Mouse (Mus musculus) left cerebral cortex, adult 8-10 months (tissue): ENCODE results near the gene Spaca6. TPM values are rescaled to one million over a fixed set of nuclear protein-coding genes. Genes with fewer than 3 reads are reported as not detected.
"Not testable (repeated sequence)": the region's sequence is repeated elsewhere in the genome, so short reads cannot be mapped to it uniquely, and the experiment has no call there.

Source experiments
- DNase-seq, 2 experiments: peaks; one replicate each; pipeline ENCODE4 v3.0.0; 2022; ENCODE audit warnings: low spot score in 2 of 2
- total RNA-seq, 4 experiments: library from RNA; stranded (reverse); gene quantifications; 2 replicates each; pipeline ENCODE4 v1.2.4; 2022

Spaca6 gene
- total RNA-seq, 4 experiments from 2014 or later, result 70.6 to 89.4 (median 76.6) TPM

DNA sequence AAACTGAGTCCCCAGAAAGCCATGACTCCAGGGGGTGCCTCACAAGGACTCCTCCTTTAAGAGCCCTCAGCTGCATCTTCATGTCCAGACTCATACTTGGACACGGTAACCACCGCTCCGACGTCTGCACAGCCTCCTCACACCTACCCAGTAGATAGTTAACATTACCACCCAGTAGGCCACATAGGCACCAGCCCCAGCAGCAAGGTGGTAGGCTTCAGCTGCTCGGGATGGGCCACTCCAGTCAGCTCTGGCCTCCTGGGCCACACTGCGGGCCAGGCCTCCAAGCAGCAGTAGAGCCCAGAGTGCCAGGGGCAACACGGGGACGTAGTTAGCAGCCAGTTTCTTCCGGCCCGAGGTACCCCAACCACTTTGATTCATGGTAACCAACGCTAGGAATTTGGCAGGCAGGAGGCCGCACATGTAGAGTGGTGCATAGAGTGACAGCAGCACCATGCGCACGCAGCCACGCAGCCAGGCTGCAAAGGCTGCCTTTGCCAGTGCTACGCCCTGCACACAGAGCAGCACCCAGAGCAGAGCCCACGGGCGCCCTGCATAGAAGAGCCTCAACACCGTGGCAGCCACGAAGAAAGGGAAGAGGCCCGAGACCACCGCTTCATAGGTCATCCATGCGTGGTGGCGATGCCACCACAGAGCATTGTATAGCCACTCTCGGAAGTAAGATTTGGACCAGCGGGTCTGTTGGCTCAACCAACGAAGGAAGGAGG lies 16.7 kb downstream of the Spaca6 start:
- DNase-seq, result no peak

DNA sequence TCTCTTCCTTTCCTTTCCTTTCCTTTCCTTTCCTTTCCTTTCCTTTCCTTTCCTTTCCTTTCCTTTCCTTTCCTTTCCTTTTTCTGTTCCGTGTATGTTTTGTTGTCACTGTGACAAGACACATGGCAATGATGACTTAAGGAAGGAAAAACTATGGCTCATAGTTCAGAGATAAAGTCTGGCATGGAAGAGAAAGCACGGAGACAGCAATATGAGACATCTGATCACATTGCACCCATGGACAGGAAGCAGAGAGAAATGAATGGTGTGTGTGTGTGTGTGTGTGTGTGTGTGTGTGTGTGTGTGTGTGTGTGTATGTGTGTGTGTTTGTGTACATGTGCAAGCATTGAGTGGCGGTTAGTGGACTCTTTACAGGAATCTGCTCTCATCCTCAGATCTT lies 17.6 kb downstream of the Spaca6 start:
- DNase-seq, result not testable (repeated sequence)

DNA sequence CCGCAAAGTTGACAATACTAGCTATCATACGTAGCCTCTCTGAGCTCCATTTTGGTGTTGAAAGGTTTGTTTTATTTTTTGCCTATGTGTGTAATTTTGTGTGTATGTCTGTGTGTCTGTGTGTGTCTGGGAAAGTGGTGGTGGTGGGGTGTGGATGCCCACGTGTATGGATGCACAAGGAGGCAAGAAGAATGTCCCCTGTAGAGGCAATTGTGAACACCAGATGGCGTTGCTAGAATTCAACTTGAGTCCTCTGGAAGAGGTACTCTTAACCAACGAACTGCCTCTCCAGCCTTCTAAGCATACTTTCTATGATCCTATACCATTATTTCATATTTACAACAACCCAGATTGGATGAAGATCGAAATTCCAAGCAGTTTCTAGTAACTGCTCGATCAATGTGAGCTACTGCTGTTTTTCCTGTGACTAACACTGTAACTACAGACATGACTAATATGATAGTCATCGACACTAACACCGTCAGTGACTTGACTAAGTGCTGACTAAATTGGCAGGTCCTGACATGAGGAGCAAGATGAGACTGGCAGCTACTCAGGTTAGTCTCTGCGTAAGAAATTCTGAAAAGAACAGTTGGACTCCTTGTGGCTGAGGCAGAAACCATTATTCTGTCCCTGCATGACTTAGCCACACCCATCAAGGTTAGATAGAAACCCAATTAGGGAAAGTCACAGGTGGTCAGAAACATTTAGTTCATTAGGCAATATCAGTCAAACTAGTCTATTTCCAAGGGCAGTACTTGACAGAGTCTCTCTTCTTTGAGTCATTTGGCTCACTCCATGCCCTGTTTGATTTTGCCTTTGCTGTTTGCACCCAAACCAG lies 18.4 kb downstream of the Spaca6 start:
- no peak for DNase-seq

DNA sequence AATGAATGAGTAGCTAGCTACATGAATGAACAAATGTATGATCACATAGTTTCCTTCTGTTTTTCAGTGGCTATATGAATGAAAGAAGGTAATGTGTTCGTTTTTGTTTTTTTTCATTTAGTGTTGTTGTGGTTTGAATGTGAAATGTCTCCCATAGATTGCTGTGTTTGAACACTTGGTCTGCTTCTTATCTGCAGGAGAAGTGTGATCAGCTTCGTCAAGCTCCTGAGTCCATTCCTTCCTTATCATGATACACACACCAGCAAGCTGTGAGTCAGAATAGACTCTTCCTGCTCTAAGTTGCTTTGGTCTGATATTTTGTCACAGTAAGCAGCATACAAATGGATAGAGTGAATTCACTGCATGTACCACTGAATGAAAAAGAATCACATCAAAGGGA lies 22.0 kb downstream of the Spaca6 start:
- no peak for DNase-seq

DNA sequence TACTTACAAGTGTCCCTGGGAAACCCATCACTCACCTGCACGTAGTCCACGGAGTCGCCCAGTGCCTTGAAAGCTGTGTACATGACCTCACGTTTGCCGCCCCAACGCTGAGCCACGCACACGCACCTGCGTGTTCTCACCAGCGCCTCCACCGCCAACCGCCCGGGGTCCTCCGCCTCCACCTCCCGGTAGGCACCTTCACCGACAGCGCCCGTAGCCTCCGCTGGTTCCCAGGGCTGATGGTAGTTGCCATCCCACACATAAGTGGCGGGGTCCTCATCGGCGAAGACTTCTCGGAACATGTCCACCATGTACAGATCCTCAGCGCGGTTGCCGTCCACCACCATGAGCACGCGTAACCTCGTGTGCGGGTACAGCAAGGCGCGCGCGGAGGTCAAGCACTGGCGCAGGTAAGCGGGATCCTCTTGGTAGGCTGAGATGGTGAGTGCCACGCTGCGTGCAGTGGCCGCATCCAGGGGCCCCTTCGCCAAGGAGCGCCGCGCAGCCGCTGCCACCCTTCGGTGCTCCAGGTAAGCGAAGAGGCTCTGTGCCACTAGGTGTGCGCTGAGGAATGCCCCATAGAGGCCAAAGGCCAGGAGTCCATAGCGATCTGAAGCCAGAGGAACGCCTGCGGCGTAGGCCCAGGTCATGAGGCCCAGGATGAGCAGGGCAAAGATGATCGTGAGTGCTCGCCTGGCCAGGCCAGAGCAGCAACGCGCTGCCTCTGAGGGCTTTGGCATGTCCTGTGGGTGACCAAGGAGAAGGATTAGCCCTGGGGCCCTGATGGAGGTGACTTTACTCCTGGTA lies 23.2 kb downstream of the Spaca6 start:
- DNase-seq, result no peak

DNA sequence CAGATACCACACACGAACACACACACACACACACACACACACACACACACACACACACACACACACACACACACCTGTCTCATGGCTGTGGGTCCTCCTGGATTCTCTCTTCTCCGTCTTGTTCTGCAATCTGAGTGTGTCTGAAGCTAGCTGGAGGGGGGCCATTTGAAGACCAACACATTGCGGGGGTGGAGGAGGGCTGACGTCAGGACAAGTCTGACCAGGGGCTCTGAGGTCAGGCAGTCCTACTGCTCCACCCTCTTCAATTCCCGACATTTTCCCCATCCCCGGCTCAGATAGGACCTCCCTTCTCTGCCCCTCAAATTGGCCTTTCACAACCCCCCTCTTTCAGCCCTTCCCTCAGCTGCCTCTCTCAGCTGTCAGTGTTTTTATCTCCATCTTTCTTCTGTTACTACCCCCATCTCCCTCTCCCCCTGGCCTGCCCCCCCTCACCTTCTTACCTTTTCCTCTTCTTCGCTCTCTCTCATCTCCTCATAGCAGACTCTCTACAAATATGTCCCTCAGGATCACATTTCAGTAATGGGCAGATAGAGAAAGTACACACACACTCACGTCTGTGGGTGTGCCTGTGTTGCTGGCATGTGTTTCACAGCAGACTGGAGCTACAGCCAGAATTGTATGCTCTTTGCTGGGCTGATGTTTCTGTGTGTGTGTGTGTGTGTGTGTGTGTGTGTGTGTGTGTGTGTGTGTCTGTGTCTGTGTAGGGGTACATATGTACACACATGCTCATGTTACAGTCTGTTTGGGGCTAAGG lies 28.3 kb downstream of the Spaca6 start, which contains the start of gene Has1:
Gene Has1 (minus strand): TSS at position 142 of the 775 bp plus-strand sequence.
- no peak for DNase-seq

DNA sequence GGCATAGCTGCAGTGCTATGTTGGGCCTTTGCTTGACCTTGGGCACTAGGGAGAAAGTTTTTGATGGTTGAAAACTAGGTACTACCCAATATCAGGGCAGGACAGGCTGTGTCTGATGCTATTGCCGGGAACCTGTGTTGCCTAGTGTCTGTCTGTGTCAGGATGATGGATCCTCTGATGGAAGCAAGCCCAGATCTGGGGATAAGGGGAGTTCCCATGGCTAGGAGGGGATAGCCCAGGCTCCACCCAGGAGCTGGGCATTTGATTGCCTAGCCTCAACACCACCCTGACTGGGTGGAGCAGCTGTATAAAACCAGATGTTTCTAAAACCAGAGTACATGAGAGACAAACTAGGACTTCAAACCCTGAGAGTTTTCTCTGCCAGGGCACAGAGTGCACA lies 29.7 kb downstream of the Spaca6 start:
- no peak for DNase-seq

DNA sequence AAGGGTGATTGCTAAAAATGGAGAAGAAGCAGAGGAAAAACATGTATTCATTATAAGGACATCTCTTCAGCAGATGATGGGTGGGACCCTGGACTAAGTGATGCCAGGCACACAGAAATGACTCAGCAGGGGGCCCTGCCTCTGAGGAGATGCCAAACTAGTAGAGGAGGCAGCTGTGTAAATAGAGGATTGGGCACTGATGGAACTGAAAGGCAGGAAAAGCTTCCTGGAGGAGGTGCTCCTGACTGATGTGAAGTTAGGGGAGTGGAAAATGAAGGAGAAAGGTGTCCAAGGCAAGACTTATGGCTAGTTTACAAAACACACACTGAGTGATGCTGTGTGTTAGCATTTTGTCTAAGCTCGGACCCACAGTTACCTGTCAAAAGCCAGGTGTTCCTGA lies 30.5 kb downstream of the Spaca6 start:
- no peak for DNase-seq

DNA sequence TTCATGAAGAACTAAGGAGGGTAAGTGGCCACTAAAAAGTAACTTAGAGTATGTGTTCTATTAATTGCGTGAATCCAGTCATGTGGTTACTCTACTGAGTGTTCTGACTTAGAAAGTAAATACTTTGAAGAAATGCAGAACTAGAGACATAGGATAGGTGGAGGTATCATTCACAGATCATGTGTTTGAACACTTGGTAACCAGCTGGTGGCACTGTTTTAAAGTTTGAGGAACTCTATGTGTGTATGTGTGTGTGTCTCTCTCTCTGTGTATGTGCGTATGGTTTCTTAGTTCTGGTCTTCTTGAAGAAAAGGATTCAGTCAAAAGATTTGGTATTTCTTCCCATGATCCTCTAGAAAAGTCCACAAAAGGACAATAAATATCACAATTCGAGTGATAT lies 33.2 kb downstream of the Spaca6 start:
- DNase-seq, result no peak

DNA sequence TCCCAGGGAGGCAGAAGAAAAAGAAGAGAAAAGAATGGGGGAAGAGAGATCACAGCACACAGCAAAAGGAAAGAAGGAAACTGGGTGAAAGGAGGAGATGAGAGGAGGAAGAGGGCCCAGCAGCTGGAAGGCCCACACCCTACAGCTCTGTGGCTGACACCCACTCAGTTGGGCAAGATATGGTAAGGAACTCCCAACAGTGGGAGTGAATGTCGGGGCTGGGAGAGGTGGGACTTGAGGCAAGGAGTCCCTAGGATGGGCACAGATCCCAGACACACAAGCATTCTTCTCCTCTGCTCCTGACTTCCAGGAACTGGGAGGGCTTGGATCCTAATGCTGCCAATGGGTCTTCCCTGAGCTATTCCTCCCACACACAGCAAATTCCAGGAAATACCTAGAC lies 35.4 kb downstream of the Spaca6 start:
- no peak for DNase-seq

DNA sequence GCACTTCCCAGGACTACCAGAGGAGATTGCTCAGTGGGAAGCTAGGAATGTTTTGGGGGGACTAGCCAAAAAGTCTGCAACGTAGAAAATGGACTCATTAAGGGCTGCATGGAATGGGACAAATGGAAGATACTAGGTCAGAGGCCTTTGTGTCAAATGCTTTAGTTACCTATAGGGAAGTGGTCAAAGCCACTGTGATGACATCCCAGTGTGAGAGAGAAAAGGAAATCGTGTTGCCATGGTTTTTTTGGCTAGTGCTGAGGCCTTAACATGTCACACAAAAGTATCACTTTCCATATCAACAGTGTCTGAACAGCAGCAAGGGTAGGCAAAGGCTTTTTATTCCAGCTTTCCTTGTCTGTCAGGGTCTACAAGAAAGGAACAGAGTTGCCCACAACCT lies 38.2 kb downstream of the Spaca6 start:
- DNase-seq, result no peak

DNA sequence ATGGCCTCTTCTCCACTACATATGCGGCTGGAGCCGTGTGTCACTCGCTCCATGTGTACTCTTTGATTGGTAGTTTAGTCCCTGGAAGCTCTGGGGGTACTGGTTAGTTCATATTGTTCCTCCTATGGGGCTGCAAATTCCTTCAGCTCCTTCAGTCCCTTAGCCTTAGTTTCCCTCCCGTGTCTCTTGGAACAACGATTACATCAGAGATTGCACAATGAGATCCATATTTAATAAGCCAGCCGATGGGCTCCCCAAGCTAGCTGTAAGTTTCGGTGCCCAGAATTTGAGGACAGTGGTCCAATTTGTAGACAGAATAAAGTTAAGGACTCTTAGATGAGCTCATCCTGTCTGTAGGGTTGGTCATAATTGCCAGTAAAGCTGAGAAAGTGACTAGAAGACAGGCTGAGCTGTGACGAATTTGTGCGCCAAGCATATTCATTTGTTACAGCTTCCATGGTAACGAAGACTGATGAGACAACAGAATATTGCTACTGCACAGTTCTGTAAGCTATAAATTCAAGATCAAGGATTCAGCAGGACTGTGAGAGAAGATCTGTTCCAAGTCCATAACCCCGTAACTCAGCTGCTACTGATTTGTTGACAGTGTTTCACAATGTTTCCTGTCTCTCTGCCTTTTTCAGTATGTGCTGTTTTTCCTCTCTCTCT lies 40.0 kb downstream of the Spaca6 start:
- no peak for DNase-seq

DNA sequence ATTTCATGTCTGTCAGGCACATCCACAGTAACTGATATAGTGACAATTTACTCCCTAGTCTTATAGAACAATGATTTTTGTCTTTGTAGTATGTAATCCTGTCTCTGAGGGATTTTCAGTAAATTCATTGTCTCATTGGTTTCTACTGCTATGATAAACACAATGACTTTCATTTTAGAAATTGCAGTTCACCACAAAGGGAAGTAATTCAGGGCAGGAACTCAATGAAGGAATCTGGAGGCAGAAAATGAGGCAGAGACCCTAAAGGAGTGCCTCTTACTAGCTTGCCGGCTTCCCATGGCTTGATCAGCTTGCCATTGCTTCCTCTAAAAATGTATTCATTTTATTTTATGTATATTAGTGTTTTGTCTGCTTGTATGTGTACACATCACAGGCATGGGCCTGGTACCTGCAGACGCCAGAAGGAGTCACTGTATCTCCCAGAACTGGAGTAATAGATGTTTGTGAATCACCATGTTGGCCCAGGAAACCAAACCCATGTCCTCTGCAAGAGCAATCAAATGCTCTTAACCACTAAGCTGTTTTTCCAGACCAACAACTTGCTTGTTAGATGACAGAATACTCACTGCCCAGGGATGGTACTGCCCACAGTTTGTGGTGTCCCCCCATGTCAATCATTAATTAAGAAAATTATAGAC lies 44.1 kb downstream of the Spaca6 start:
- no peak for DNase-seq

DNA sequence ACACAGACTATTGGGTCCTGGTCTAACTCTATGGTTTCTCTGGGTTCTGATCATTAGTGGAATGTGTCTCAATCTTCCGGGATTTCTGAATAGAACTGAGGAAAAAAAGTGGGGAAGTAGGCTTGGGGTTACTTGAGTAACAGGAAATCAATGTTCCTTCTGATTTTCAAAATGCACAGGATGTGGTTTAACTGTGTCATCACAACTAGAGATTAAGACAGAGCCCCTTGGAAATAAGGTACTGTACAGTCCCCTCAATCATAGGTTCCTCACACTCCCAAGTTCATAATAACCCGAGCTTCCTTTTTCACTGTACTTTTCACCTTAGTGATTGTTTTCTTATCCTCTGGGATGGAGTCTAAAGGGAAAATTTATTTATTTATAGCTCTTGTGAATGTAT lies 44.7 kb downstream of the Spaca6 start:
- no peak for DNase-seq

DNA sequence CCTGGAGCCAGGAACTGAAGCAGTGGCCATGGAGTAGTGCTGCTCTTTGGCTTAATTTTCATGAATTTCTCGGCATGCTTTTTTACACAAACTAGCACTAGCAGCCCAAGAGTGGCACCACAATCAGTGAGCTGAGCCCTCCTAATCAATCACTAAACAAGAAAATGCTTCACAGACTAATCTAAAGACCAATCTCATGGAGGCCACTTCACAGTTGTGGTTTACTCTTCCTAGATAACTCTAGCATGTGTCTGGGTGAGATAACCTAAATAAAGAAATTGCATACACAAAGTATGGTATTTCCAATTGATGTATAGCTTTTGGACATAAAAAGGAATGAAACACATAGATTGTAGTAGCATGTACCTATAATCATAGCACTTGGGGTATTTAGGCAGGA lies 52.4 kb downstream of the Spaca6 start:
- no peak for DNase-seq

DNA sequence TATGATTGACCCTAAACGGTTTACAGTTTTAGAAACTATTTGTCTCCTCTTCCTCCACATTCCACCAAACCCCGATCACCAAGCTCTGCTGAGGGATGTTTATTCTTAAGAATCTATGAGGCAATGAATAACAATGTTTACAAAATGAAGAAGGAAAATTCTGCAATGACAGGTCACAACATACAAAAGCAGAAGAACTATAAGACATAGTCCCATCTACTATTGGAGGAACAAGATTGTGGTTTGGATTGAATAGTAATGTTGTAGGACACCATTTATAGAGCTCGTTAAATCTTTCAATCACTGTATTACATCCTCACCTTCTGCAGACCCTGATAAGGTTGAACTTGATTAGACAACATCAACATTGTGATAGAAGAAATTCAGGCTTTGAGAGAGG lies 55.7 kb downstream of the Spaca6 start:
- DNase-seq, result no peak

DNA sequence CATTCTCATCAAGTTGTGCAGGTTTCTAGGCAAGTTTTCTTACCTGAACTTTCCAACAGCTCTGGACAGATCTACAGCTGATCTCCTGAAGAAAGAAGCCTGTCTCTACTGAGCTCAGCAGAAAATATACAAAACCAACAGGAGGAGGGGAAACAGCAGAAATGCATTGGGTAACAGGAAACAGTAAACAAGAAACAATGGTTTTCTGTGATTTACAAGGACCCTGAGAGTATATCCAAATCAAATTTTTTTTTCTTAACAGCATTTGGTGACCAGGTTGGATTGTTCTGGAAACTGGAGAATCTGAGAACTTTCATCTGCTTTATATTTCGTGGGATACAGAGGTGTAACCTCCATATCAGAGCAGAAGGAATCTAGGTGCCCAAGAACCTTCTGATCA lies 56.9 kb downstream of the Spaca6 start, which contains the start of gene Fpr1:
Gene Fpr1 (minus strand): TSS at position 101 of the 400 bp plus-strand sequence.
- DNase-seq, result no peak

DNA sequence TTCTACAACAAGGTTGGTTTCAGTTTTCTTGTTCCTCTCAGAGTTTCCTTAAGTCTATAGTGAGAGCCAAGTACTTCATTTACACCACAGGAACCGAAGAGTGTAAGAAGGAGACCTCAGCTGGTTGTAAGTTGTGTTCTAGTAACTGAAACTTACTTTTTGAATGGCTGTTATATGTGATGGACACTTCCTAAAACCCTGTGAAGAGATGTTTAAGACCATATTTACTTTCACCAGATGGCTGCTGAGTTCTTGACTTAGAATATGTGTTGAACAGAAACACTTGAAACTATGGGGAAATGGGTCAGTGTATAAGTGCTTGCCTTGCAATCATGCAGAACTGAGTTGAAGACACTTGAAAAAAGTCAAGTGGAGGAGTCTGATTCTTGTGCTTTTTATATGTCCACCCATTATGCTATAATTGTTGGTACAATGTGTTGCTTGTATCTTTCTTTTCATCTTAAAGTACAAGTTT lies 60.9 kb downstream of the Spaca6 start, which contains the start of the genes Fpr2 and Fpr3:
Gene Fpr2 (plus strand): TSS at position 51 of the 475 bp plus-strand sequence.
Gene Fpr3 (plus strand): TSS at position 79 of the 475 bp plus-strand sequence.
- no peak for DNase-seq

DNA sequence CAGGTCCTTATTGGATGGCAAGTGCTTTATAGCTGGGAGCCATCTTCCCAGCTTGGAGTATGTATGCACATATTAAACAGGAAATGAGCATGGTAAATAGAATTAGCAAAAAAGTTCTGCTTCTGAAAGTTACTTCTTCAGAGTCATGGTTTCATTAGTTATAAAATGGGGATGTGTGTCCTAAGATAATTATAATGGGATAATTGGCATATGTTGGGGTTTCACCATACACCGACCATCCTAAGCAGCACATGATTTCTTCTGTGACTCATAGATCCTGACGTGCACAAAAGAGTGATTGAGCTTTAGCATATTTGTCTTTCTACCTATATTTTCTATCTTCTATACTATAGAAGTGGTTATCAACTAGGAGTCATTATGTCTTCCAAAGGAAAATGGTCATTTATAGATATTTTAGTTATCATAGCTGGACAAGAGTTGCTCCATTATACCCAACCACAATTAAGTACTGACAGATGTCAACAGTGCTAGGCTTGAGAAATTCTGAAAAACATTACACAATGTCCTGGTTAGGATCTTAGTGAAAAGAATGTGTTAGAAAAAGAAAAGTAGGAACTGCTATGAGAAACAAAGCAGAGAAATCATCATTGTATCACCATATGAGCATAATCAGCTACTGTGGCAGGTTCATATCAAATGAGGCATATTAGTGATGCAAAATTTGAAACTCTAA lies 62.9 kb downstream of the Spaca6 start:
- no peak for DNase-seq
